Mouse (Mus musculus) embryonic fibroblast, embryonic 13.5 days (primary cell): Measurements from ENCODE around the gene Ppp1r10.

Experiments used
- CTCF ChIP-seq: IDR thresholded peaks from 2 replicates; pipeline ENCODE4 v1.5.1; 2011; ENCODE audit warnings: mild to moderate bottlenecking, control low read depth, low read length, moderate library complexity, borderline replicate concordance; ENCODE audit not compliant: insufficient read depth
- POLR2A ChIP-seq: IDR thresholded peaks from 2 replicates; pipeline ENCODE4 v1.6.1; 2011; ENCODE audit warnings: low read depth, mild to moderate bottlenecking, control low read depth, low read length, moderate library complexity

DNA sequence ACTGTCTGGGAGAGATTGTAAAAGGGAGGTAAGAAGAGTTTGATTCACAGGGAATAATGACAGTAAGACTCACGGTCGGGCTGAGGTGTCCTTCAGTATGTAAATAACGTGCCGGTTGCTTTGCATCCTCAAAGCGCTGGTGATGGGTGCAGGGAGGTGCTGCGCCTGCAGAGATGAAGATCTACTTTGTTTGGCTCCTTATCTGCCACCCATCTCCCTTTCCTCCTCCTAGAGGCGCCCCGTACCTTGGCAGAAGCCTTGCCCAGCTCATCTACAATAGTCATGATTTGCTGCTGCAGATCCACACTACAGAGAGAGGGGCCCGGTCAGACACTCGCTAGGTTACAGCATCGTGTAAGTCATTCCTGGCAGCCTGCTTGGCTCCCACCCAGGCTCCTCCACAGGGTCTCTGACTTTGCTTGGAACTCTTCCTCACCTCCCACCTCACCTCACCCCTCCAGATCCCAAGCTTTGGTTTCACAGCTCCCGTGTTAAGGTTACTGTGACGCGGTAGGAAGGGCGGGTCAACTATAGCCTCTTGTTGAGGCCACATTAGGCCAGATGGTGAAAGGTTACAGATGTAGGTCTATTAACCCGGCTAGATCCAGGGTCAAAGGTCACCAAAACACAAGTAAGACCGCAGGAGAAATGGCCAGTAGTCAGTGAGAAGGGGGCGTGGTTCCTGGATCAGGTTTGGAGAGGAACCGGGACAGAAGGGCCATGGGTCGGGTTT, 6.9 kb upstream of the Ppp1r10 start:
- TF ChIP-seq POLR2A (no peak), CTCF (no peak)
